Mouse (Mus musculus): Measurements from ENCODE around the gene Gm10663. TPM values are rescaled to one million over a fixed set of nuclear protein-coding genes. Genes with fewer than 3 reads are reported as not detected.

The Gm10663 gene
- polyA plus RNA-seq, 1 experiment from 2014 or later = not detected

DNA sequence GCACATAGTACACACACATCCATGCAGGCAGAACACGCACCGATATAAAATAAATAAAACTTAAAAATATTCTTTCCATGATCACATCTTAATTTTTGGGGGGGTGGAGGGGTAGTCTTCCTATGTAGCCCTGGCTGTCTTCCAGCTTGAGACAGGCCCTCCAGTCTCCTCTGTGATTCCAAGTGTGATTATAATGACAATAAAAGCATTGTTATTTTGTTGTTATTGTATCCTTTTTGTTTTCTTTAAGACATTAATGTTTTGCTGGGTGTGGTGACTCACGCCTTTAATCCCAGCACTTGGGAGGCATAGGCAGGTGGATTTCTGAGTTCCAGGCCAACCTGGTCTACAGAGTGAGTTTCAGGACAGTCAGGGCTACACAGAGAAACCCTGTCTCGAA lies 27.0 kb upstream of the Gm10663 start:
- Histone ChIP-seq H3K9me3 (ENCODE audit: low read length) (no peaks in the 10 kb centered on the region), H3K4me2 (replicated peaks; ENCODE audit: low read depth, low read length) (no peak overlapping the region), H3K36me3 (ENCODE audit: insufficient read depth, low read length) (no peaks in the 10 kb centered on the region), H3K4me1 (ENCODE audit: insufficient read depth, low read length) (no peaks in the 10 kb centered on the region), H3K4me3 (ENCODE audit: low read length) (no peak overlapping the region), H3K27me3 (ENCODE audit: insufficient read depth, low read length) (no peaks in the 10 kb centered on the region), H3K9ac (replicated peaks; ENCODE audit: low read length) (no peak overlapping the region), H3K27ac (ENCODE audit: low read length) (no peak overlapping the region)
- no peak for ATAC-seq (ENCODE audit: low FRiP score, low TSS enrichment)
- 95% methylated on average over 4 of the region's 4 CpGs for WGBS

DNA sequence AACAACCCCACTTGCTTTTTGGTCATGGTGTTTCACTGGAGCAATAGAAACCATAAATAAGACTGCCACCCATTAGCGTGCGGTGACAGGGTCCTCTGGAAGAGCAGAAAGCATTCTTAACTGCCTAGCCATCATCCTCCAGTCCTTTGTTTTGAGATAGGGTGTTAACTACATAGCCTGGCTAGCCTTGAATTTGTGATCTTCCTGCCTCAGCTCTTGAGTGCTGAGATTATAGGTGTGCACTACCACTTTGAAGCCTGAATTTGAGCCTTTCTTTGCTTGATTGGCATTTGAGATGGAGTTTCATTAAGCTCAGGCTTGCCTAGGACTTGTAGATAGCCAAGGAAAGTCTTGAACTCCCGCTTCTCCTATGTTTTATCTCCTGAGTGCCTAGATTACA lies 21.3 kb upstream of the Gm10663 start:
- Histone ChIP-seq H3K4me3 (ENCODE audit: low read length) (no peak overlapping the region), H3K36me3 (ENCODE audit: insufficient read depth, low read length) (no peaks in the 10 kb centered on the region), H3K9ac (replicated peaks; ENCODE audit: low read length) (no peak overlapping the region), H3K27ac (ENCODE audit: low read length) (0 out of 2 replicates have a peak overlapping the region, but pooled peaks have one; percentile 16), H3K4me1 (ENCODE audit: insufficient read depth, low read length) (0 out of 2 replicates have a peak, but pooled peaks cover 4% of the 10 kb centered on the region), H3K9me3 (ENCODE audit: low read length) (no peaks in the 10 kb centered on the region), H3K27me3 (ENCODE audit: insufficient read depth, low read length) (no peaks in the 10 kb centered on the region), H3K4me2 (replicated peaks; ENCODE audit: low read depth, low read length) (no peak overlapping the region)
- ATAC-seq (ENCODE audit: low FRiP score, low TSS enrichment) = no peak
- WGBS = 61% methylated on average over 3 of the region's 3 CpGs

DNA sequence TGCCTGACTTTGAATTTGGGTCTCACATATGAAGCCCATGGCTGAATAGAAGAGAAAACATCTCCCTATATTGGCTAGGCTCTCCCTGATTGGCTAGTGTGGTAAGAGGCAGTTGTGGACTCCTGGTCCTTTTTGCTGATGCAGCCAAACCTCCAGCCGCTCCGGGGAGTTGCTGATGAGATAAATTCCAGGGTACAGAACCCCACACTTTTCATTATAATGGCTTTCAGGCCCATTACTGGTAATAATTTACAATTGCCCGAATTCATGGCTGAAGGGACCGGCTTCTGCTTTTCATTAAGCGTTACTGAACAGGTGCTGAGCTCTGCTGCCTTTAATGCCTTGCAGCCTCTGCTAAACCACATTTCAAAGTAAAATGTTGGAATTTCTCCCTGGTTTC lies 20.9 kb upstream of the Gm10663 start:
- Histone ChIP-seq H3K9ac (replicated peaks; ENCODE audit: low read length) (no peak overlapping the region), H3K9me3 (ENCODE audit: low read length) (no peaks in the 10 kb centered on the region), H3K27ac (ENCODE audit: low read length) (peak overlapping the region; percentile 9; the same call in 1 of the 2 replicates), H3K4me1 (ENCODE audit: insufficient read depth, low read length) (0 out of 2 replicates have a peak, but pooled peaks cover 4% of the 10 kb centered on the region), H3K27me3 (ENCODE audit: insufficient read depth, low read length) (no peaks in the 10 kb centered on the region), H3K4me2 (replicated peaks; ENCODE audit: low read depth, low read length) (no peak overlapping the region), H3K4me3 (ENCODE audit: low read length) (no peak overlapping the region), H3K36me3 (ENCODE audit: insufficient read depth, low read length) (no peaks in the 10 kb centered on the region)
- ATAC-seq (ENCODE audit: low FRiP score, low TSS enrichment) = no peak
- WGBS = 29% methylated on average over 5 of the region's 5 CpGs

DNA sequence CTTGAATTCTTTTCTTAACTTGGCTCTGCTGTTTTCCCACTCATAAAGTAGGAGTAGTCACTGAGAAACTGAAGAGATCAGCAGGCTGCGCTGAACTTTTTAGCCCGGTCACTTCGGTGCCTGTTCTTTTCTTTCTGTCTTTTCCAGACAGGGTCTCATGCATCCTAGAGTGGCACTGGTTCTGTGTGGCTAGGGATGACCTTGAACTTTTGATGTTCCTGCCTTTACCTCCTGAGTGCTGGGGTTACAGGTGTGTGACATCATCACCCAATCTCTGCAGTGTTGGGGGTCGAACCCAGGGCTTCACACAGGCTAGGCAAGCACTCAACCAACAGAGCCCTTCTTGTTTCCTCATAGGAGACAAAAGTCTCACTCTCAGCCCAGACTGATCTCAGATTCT lies 18.1 kb upstream of the Gm10663 start:
- 91% methylated on average over 4 of the region's 4 CpGs for WGBS
- H3K27me3 ChIP-seq (ENCODE audit: insufficient read depth, low read length) = no peaks in the 10 kb centered on the region

DNA sequence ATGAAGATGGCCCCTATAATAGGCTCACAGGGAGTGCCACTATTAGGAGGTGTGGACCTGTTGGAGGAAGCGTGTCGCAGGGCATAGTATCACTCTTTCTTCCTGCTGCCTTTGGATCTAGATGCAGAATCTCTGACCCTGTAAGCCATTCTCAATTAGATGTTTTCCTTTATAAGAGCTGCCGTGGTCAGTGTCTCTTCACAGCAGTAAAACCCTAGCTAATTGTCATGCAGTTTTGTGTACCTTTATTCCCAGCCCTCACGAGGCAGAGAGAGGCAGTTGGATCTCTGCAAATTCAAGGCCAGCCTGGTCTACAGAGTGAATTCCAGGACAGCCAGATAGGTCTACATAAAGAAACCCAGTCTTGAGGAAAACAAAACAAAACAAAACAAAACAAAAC lies 12.6 kb upstream of the Gm10663 start:
- Histone ChIP-seq H3K4me2 (replicated peaks; ENCODE audit: low read depth, low read length) (no peak overlapping the region), H3K27me3 (ENCODE audit: insufficient read depth, low read length) (no peaks in the 10 kb centered on the region), H3K9me3 (ENCODE audit: low read length) (no peaks in the 10 kb centered on the region), H3K4me3 (ENCODE audit: low read length) (no peak overlapping the region), H3K9ac (replicated peaks; ENCODE audit: low read length) (no peak overlapping the region), H3K27ac (ENCODE audit: low read length) (no peak overlapping the region), H3K4me1 (ENCODE audit: insufficient read depth, low read length) (no peaks in the 10 kb centered on the region), H3K36me3 (ENCODE audit: insufficient read depth, low read length) (no peaks in the 10 kb centered on the region)
- ATAC-seq (ENCODE audit: low FRiP score, low TSS enrichment) = no peak
- WGBS = 70% methylated on average over 4 of the region's 4 CpGs

More for the DNA sequence above, 18.1 kb upstream of the Gm10663 start:
- Histone ChIP-seq H3K4me3 (ENCODE audit: low read length) (no peak overlapping the region), H3K36me3 (ENCODE audit: insufficient read depth, low read length) (no peaks in the 10 kb centered on the region), H3K4me2 (replicated peaks; ENCODE audit: low read depth, low read length) (no peak overlapping the region), H3K9ac (replicated peaks; ENCODE audit: low read length) (no peak overlapping the region), H3K9me3 (ENCODE audit: low read length) (no peaks in the 10 kb centered on the region), H3K27ac (ENCODE audit: low read length) (no peak overlapping the region), H3K4me1 (ENCODE audit: insufficient read depth, low read length) (0 out of 2 replicates have a peak, but pooled peaks cover 4% of the 10 kb centered on the region)
- no peak for ATAC-seq (ENCODE audit: low FRiP score, low TSS enrichment)

DNA sequence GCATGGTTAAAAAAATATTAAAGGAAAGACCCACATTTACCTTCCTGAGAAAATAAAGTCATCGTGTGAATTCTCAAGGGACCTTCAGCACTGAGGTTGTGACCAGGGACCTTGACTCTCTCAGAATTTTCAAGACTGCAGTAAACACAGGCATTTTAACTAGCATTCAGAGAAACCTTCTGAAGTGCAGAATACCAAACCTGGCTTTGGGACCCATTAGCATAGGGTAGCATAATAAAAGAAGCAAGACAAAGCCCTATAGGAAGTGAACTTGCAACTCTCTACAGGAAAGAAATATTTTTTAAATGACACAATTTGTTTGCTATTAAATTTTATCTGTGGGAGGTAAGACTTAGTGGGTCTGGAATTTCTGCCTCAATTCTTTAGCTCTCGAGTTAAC lies 10.8 kb upstream of the Gm10663 start:
- Histone ChIP-seq H3K4me3 (ENCODE audit: low read length) (no peak overlapping the region), H3K9me3 (ENCODE audit: low read length) (no peaks in the 10 kb centered on the region), H3K27me3 (ENCODE audit: insufficient read depth, low read length) (no peaks in the 10 kb centered on the region), H3K36me3 (ENCODE audit: insufficient read depth, low read length) (no peaks in the 10 kb centered on the region), H3K27ac (ENCODE audit: low read length) (no peak overlapping the region), H3K4me2 (replicated peaks; ENCODE audit: low read depth, low read length) (no peak overlapping the region), H3K9ac (replicated peaks; ENCODE audit: low read length) (no peak overlapping the region), H3K4me1 (ENCODE audit: insufficient read depth, low read length) (no peaks in the 10 kb centered on the region)
- 38% methylated on average over 2 of the region's 2 CpGs for WGBS
- no peak for ATAC-seq (ENCODE audit: low FRiP score, low TSS enrichment)

- WGBS = 98% methylated on average over 3 of the region's 3 CpGs
- no peak overlapping the region for H3K4me3 ChIP-seq (ENCODE audit: low read length)
- no peak overlapping the region for H3K27ac ChIP-seq (ENCODE audit: low read length)
- no peaks in the 10 kb centered on the region for H3K27me3 ChIP-seq (ENCODE audit: insufficient read depth, low read length)
- H3K36me3 ChIP-seq (ENCODE audit: insufficient read depth, low read length) = no peaks in the 10 kb centered on the region
- H3K9ac ChIP-seq (replicated peaks; ENCODE audit: low read length) = no peak overlapping the region
- H3K4me2 ChIP-seq (replicated peaks; ENCODE audit: low read depth, low read length) = no peak overlapping the region
- H3K4me1 ChIP-seq (ENCODE audit: insufficient read depth, low read length) = no peaks in the 10 kb centered on the region
- no peaks in the 10 kb centered on the region for H3K9me3 ChIP-seq (ENCODE audit: low read length)
- no peak for ATAC-seq (ENCODE audit: low FRiP score, low TSS enrichment)
Observed at GRCm38 (mm10) chr8:65065622-65066021, 9.2 kb upstream of the Gm10663 start.

- Histone ChIP-seq H3K4me1 (ENCODE audit: insufficient read depth, low read length) (no peaks in the 10 kb centered on the region), H3K4me2 (replicated peaks; ENCODE audit: low read depth, low read length) (no peak overlapping the region), H3K9me3 (ENCODE audit: low read length) (no peaks in the 10 kb centered on the region), H3K4me3 (ENCODE audit: low read length) (no peak overlapping the region), H3K9ac (replicated peaks; ENCODE audit: low read length) (no peak overlapping the region), H3K27ac (ENCODE audit: low read length) (no peak overlapping the region), H3K36me3 (ENCODE audit: insufficient read depth, low read length) (no peaks in the 10 kb centered on the region), H3K27me3 (ENCODE audit: insufficient read depth, low read length) (no peaks in the 10 kb centered on the region)
- 86% methylated on average over 4 of the region's 4 CpGs for WGBS
- no peak for ATAC-seq (ENCODE audit: low FRiP score, low TSS enrichment)
Observed at GRCm38 (mm10) chr8:65067031-65067430, 7.8 kb upstream of the Gm10663 start.

DNA sequence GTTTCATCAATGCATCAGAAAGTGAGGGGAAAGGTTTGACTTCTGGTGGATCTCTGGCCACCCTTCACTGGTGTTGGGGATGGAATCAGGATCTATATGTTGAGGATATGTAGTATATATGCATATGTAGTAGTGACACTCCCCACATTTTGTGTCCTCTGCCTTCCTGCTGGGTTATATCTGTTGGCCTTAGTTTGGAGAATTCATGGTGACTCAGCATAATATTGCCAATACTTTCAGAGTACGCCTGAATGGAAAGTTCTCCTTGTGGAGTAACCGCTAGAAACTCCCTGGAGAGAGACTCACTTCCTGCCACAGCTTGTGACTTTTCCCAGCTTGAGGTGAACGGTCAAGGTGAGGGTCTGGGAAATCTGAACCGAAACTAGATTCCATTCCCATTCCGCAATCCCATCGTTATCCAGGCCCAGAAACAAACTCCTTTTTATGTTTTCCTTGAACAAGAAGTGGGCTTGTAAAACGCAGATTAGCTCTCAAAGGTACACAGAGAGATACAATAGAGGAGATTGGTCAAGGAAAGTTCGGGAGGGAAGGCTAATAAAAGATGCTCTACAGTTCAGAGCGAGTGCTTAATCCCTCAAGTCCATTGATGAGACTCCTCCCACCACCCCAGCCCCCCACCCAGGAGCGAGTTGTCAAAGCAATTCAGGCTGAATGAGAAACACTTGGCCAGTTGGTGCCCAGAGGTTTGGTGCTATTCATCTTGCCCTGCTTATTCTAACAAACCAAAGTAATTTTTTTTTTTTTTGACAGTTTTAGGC lies 7.0 kb upstream of the Gm10663 start:
- Histone ChIP-seq H3K27me3 (ENCODE audit: insufficient read depth, low read length) (no peaks in the 10 kb centered on the region), H3K27ac (ENCODE audit: low read length) (no peak overlapping the region), H3K4me2 (replicated peaks; ENCODE audit: low read depth, low read length) (no peak overlapping the region), H3K4me3 (ENCODE audit: low read length) (no peak overlapping the region), H3K9ac (replicated peaks; ENCODE audit: low read length) (no peak overlapping the region), H3K36me3 (ENCODE audit: insufficient read depth, low read length) (no peaks in the 10 kb centered on the region), H3K9me3 (ENCODE audit: low read length) (no peaks in the 10 kb centered on the region), H3K4me1 (ENCODE audit: insufficient read depth, low read length) (no peaks in the 10 kb centered on the region)
- no peak for ATAC-seq (ENCODE audit: low FRiP score, low TSS enrichment)
- WGBS = 26% methylated on average over 10 of the region's 10 CpGs

DNA sequence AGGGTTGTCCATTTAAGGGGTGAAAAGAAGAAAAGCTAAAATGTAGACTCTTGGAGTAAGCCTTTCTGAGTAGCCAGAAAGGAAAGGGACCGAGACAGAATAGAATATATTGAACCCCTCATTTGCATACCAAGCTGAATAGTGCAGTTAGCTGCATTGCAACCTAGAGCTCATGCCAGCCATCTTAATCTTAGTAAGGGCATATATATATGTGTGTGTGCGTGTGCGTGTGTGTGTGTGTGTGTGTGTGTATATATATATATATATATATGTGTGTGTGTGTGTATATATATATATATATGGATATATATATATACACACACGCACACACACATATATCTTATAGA lies 6.4 kb upstream of the Gm10663 start:
- Histone ChIP-seq H3K4me3 (ENCODE audit: low read length) (no peak overlapping the region), H3K36me3 (ENCODE audit: insufficient read depth, low read length) (no peaks in the 10 kb centered on the region), H3K9ac (replicated peaks; ENCODE audit: low read length) (no peak overlapping the region), H3K27me3 (ENCODE audit: insufficient read depth, low read length) (no peaks in the 10 kb centered on the region), H3K4me2 (replicated peaks; ENCODE audit: low read depth, low read length) (no peak overlapping the region), H3K4me1 (ENCODE audit: insufficient read depth, low read length) (no peaks in the 10 kb centered on the region), H3K27ac (ENCODE audit: low read length) (no peak overlapping the region), H3K9me3 (ENCODE audit: low read length) (no peaks in the 10 kb centered on the region)
- WGBS = 85% methylated on average over 4 of the region's 4 CpGs
- ATAC-seq (ENCODE audit: low FRiP score, low TSS enrichment) = no peak

Data from kidney, embryonic 16.5 days (tissue).